ENCODE assay signal across 8 mouse cellular contexts in the genomic region with DNA sequence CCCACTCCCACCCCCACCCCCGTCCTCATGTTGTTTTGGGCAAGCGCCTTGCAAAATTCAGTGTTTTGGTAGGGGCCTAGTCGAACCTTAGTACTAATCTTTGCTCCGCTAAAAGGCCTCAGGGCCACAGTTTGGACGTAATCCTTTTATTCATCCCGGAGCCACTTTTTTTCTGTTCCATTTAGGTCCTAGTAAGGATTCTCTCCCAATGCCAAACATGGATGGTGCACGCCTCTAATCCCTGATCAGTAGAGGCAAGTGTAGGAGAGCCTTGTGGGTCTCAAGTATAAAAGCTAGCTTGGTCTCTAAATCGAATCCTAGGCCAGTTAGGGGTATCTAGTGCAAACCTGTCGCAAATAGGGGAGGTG. TPM values are rescaled to one million over a fixed set of nuclear protein-coding genes. Genes with fewer than 3 reads are reported as not detected.
DNase-seq lines count a peak whose midpoint lies in the region; ATAC-seq and TF ChIP-seq lines count a peak whose summit lies in the region.

No protein-coding gene starts in this region.

- no peaks in the 10 kb centered on the region for H3K27me3 ChIP-seq in heart, embryonic 14.5 days (ENCODE audit: control insufficient read depth, insufficient read depth, low read length)
- no peaks in the 10 kb centered on the region for H3K27me3 ChIP-seq in E14TG2a.4 (ENCODE audit: insufficient read depth, low read length)
- H3K27me3 ChIP-seq in limb, embryonic 12.5 days: no peaks in the 10 kb centered on the region

- no peak for ATAC-seq in heart, embryonic 14.5 days (ENCODE audit: insufficient number of reproducible peaks, insufficient read depth, low FRiP score, low read depth)
- ATAC-seq in limb, embryonic 12.5 days (ENCODE audit: insufficient number of reproducible peaks, insufficient read depth, low FRiP score, low TSS enrichment, low read depth): no peak

- H3K9me3 ChIP-seq in heart, embryonic 14.5 days (ENCODE audit: control insufficient read depth, low read length): no peaks in the 10 kb centered on the region
- H3K9me3 ChIP-seq in E14TG2a.4 (ENCODE audit: low read length): peaks cover 9% of the 10 kb centered on the region
- no peaks in the 10 kb centered on the region for H3K9me3 ChIP-seq in limb, embryonic 12.5 days

- no peak for TF ChIP-seq CTCF in E14TG2a.4 (conservative IDR thresholded peaks at IDR 0.05; ENCODE audit: low read length)
- no peak for TF ChIP-seq CTCF in embryonic fibroblast, embryonic 13.5 days (IDR thresholded peaks at IDR 0.05; ENCODE audit: borderline replicate concordance, insufficient read depth, low read length)
- TF ChIP-seq CTCF in olfactory bulb, adult 2 months (IDR thresholded peaks at IDR 0.05; ENCODE audit: insufficient read depth, low read depth, low read length): no peak

- peak overlapping the region; percentile 57 to 100 for H3K4me3 ChIP-seq in heart, embryonic 14.5 days (ENCODE audit: control insufficient read depth in 1 of 2, insufficient read depth in 1 of 2, low read depth in 1 of 2, low read length in 2 of 2)
- peak overlapping the region; percentile 95 for H3K4me3 ChIP-seq in E14TG2a.4 (replicated peaks; ENCODE audit: low read length)
- peak overlapping the region; percentile 39 for H3K4me3 ChIP-seq in embryonic fibroblast, embryonic 13.5 days (ENCODE audit: insufficient read depth, low read length)
- peak overlapping the region; percentile 98 for H3K4me3 ChIP-seq in limb, embryonic 12.5 days (replicated peaks)
- peak overlapping the region; percentile 66 for H3K4me3 ChIP-seq in olfactory bulb, adult 2 months (ENCODE audit: insufficient read depth, low read depth, low read length)

- H3K4me2 ChIP-seq in heart, embryonic 14.5 days (ENCODE audit: low read length): peak overlapping the region; percentile 80
- H3K4me2 ChIP-seq in limb, embryonic 12.5 days: peak overlapping the region; percentile 85

- DNase-seq in heart, adult 11 months: no peak
- no peak for DNase-seq in urinary bladder, postnatal 10 days (ENCODE audit: low spot score)
- no peak for DNase-seq in kidney, postnatal 10 days

- 7% methylated on average over 9 of the region's 9 CpGs for WGBS in heart, embryonic 14.5 days
- 7% methylated on average over 9 of the region's 9 CpGs for WGBS in limb, embryonic 12.5 days
- 1% methylated on average over 9 of the region's 9 CpGs for WGBS in olfactory bulb, adult 2 months

- no peak for TF ChIP-seq POLR2A in embryonic fibroblast, embryonic 13.5 days (IDR thresholded peaks at IDR 0.05; ENCODE audit: low read depth, low read length)
- TF ChIP-seq POLR2A in olfactory bulb, adult 2 months (IDR thresholded peaks at IDR 0.05; ENCODE audit: insufficient read depth, low read depth, low read length): no peak

- peak overlapping the region; percentile 68 to 99 for H3K27ac ChIP-seq in heart, embryonic 14.5 days (replicated peaks in 1 of 2; ENCODE audit: control insufficient read depth in 1 of 2, insufficient read depth in 1 of 2, low read depth in 2 of 2, low read length in 2 of 2)
- peak overlapping the region; percentile 78 for H3K27ac ChIP-seq in embryonic fibroblast, embryonic 13.5 days (ENCODE audit: insufficient read depth, low read length)
- peak overlapping the region; percentile 99 for H3K27ac ChIP-seq in limb, embryonic 12.5 days
- H3K27ac ChIP-seq in olfactory bulb, adult 2 months (ENCODE audit: insufficient read depth, low read depth, low read length): peak overlapping the region; percentile 90

- peak overlapping the region; percentile 99 for H3K9ac ChIP-seq in heart, embryonic 14.5 days (ENCODE audit: low read length)
- peak overlapping the region; percentile 73 for H3K9ac ChIP-seq in limb, embryonic 12.5 days (replicated peaks)

- H3K4me1 ChIP-seq in heart, embryonic 14.5 days (ENCODE audit: control insufficient read depth in 2 of 2, insufficient read depth in 2 of 2, low read length in 2 of 2): peaks cover 3 to 17% of the 10 kb centered on the region in 2 experiments
- H3K4me1 ChIP-seq in E14TG2a.4 (replicated peaks; ENCODE audit: low read depth, low read length): peaks cover 48% of the 10 kb centered on the region
- no peaks in the 10 kb centered on the region for H3K4me1 ChIP-seq in embryonic fibroblast, embryonic 13.5 days (ENCODE audit: control insufficient read depth, insufficient read depth, low read length)
- H3K4me1 ChIP-seq in limb, embryonic 12.5 days (replicated peaks): peaks cover 17% of the 10 kb centered on the region
- peaks cover 5% of the 10 kb centered on the region for H3K4me1 ChIP-seq in olfactory bulb, adult 2 months (ENCODE audit: control insufficient read depth, insufficient read depth, low read length)

- H3K36me3 ChIP-seq in heart, embryonic 14.5 days (ENCODE audit: control insufficient read depth, insufficient read depth, low read length): peaks cover 3% of the 10 kb centered on the region
- H3K36me3 ChIP-seq in E14TG2a.4 (ENCODE audit: insufficient read depth, low read length): peaks cover 25% of the 10 kb centered on the region
- H3K36me3 ChIP-seq in limb, embryonic 12.5 days: peaks cover 4% of the 10 kb centered on the region; the same call in 1 of the 2 replicates

RNA-seq across cellular contexts. Expression of gene Cand1, which starts 0.9 kb away (rescaled TPM):
- polyA plus RNA-seq in heart, embryonic 14.5 days (2014; fragmentation: Nextera tagmentation; extraction: Ambion mirVana): 58.7 and 63.2 TPM in 2 replicates
- polyA plus RNA-seq in embryonic fibroblast, embryonic 13.5 days (2011; ENCODE audit: insufficient read length, low read depth, missing spikeins): 160 and 162 TPM in 2 replicates
- 114 and 118 TPM in 2 replicates for polyA plus RNA-seq in limb, embryonic 12.5 days (2016; fragmentation: Nextera tagmentation; extraction: Ambion mirVana)
- polyA plus RNA-seq in olfactory bulb, adult 2 months (2012; ENCODE audit: insufficient read depth, insufficient read length, low replicate concordance, missing spikeins): 826 TPM in 1 of 2 replicates, not detected in the other

Comparison
In these comparisons a context has a peak if more than half of its experiments do, and no peak if none do; other contexts are left out.
1. H3K4me3 ChIP-seq: peak in every context shown above with its lines; median percentile 98 in limb, embryonic 12.5 days; 95 in E14TG2a.4; 78 in heart, embryonic 14.5 days; 66 in olfactory bulb, adult 2 months; 39 in embryonic fibroblast, embryonic 13.5 days.